Mouse (Mus musculus) liver, adult 2 months (tissue): ENCODE measurements around the gene Ncan.

Source experiments
- CTCF ChIP-seq: fragments of 200-500 bp; IDR thresholded peaks from 2 replicates; pipeline ENCODE4 v1.5.1; 2011; ENCODE audit warnings: low read depth, low read length, control low read depth
- POLR2A ChIP-seq: fragments of 200-500 bp; IDR thresholded peaks from 2 replicates; pipeline ENCODE4 v1.6.1; 2011; ENCODE audit warnings: low read length, control low read depth; ENCODE audit not compliant: insufficient read depth; ENCODE audit errors: extremely low read depth

GRCm38 (mm10) chr8:70128435-70128834, 7.8 kb upstream of the Ncan start:
- TF ChIP-seq CTCF (no peak), POLR2A (no peak)
